Mouse (Mus musculus) cerebellum, adult 18-20 months (tissue): ENCODE measurements at regions not wholly inside any gene's neighbourhood (a gene's known extent, or its start where the extent isn't known, plus 50 kb on each side); places are given as distances from the start of the nearest gene placed in this dataset.

ENCODE experiments used
- DNase-seq, 2 experiments: peaks; one replicate each; pipeline ENCODE4 v3.0.0; 2021

DNA sequence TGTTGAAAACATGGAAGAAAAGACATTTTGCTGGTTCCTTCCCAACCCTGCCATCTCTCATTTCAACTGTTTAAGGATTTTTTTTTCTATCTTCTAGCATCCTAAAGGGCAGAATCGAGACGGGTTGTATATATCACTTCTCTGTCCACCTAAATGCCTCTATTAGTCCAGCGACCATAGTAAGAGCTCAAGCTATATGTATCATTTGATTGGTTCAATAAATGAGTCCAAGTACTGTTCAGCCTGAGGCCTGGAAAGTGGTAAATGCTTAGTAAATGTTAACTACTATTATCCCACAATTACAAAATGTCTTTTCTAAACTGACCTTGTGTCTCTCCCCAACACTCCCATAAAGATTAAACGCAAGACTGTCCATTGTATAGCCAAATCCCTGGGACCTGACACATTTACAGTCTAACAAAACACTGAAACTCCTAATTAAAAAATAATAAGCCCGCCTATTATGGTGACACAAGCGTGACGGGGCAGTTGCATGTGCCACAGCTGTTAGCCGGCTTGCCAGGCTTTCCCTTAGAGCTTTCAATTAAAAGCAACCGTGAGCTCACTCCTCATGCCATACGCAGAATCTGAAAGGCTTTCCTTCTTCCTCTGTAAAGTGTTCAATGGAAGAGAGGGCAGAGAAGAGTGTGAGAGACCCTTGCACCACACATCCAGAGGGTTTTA is 336.7 kb upstream of the Tenm4 start:
- DNase-seq, result no peak

DNA sequence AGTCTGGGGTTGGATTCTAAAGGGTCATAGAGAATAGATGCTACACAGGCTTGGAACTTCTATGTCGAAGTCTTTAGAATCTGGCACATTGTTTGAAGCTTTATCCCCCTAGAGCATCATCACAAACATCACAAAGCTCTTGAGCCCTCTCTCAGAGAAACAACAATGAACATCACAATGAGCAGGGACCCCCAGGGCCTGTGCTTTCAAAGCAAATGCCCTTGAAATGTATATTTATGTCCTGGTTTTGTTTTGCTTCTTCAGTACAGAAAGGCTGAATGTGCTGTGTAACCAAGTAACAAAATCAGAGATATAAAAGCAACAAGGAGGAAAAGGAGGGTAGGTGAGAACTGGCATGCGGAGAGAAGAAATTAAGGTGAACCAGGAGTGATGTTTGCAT is 330.6 kb upstream of the Tenm4 start:
- DNase-seq, result no peak

DNA sequence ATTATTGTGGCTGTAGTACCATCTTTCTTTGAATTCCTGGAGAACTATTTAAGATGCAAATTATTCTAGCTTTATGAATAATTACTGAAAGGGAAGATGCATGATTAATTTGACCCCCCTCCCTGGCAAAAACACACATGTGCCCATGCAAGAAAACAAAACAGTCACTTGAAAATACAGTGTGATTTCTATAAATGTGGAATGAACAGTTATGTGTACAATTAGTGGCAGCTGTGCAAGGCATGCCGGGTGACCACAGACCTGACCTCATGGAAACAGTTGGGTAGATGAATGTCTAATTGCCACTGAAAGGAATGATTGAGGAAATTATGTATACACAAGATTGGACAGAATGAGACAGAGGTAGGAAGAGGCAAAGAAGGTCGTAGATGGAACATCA is 321.2 kb upstream of the Tenm4 start:
- no peak for DNase-seq

DNA sequence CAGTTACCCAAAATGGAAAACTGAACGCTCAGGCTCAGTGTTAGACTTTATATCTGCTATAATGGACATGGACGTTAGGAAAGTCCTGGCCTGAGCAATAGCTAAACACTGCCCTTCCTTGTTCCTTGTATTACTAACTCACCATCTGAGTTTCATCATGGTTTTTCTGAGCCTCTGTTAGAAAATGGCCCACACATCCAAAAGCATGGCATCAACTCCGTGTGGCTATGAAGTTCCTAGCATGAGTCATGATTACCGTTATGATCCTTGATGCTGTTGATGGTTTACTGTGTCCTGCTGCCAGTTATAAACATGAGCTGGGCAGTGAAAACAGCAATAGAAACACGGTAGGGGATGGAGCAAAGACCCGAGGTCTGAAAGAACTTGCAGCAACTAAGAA is 318.4 kb upstream of the Tenm4 start:
- DNase-seq, result no peak

DNA sequence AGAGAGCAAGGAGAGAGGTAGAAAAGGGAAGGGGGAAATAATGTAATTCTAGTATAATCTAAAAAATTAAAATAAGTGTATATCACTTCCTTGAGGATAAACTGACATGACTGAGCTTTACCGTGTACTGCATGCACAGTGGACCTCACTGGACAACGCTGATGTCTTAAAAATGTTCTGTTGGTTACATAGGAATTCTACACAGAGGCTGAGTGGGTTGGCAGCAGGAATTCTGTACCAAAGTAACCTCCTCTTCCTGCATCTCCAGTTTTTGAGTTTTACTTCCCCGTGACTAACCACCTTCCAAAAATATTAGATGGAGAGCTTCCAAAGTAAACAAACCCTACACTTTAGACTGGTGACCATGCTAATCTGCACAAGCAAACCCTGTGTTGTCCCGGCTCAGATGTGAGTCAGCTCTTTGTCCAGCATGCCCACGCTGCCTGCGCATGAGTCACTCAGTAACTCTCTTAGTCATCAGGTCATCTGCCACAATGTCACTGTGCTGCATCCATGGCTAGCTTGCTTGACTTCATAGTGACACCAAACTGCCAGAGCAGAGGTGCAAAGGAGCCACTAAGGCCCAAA is 317.7 kb upstream of the Tenm4 start:
- no peak for DNase-seq

DNA sequence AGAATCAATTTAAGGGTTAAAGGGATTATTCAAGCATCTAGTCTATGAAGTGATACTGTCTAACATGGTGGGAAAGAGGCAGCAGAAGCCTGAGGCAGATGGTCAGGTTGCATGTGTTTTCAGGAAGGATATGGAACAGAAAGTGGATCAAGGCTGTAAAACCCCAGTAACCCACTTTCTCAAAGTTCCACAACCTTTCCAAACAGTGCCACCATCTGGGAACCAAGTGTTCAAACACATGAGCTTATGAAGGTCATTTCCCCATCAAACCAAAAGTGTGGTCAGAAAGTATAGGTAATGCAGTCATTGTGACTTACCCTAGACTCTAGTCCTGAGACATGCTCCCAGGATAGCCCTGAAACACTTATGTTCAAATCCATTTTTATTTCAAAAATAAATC is 312.8 kb upstream of the Tenm4 start:
- no peak for DNase-seq

DNA sequence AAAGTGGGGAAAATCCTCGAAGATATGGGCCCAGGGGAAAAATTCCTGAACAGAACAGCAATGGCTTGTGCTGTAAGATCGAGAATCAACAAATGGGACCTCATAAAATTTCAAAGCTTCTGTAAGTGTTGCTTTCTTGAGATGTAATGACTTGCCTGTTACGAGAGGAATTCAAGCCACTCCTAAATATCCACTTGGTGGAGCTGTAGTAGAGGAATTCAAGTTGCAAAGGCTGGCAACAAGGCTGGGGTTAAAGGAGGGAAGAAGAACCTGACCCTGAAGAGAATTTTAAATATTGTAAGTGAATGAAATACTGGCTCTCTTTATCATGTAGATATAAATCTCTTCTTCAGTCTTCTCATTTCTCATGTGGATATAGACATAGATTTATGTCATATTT is 306.8 kb upstream of the Tenm4 start:
- DNase-seq, result no peak

DNA sequence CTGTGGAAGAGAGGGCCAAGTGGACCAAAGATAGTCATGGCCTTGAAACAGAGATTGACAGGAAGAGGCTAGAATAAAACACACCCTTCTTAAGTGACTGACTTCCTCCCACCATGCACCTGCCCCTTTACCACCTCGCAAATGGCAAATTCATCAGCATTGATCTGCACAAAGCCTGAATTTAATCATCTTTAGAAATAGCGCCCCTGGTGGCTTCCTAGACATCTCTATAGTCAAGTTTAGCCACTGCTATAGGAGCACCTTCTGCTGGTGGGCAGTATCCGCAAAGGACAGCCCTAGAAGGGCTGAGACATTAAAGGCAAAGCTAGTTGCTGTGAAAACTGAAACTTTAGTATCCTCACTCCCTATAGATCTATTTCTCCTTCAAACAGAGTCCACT is 305.8 kb upstream of the Tenm4 start:
- DNase-seq, result no peak

DNA sequence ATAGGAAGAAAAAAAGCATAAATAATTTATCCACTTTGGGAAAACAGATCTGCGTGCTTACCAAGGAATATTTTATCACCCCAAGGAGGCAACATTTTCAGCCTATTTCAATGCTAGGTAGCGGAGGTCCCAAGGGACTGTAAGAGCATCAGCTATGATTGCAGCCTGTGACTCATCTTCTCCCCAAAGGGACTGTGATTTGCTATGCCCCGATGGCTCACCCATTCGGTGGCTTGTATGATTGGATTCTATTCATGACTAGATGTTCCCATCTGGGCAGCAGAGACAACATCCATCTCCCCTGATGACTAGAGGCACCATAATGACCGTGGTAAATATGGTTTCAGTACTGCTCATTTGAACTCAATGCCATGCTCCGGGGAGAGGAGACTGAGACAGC is 302.3 kb upstream of the Tenm4 start:
- no peak for DNase-seq

DNA sequence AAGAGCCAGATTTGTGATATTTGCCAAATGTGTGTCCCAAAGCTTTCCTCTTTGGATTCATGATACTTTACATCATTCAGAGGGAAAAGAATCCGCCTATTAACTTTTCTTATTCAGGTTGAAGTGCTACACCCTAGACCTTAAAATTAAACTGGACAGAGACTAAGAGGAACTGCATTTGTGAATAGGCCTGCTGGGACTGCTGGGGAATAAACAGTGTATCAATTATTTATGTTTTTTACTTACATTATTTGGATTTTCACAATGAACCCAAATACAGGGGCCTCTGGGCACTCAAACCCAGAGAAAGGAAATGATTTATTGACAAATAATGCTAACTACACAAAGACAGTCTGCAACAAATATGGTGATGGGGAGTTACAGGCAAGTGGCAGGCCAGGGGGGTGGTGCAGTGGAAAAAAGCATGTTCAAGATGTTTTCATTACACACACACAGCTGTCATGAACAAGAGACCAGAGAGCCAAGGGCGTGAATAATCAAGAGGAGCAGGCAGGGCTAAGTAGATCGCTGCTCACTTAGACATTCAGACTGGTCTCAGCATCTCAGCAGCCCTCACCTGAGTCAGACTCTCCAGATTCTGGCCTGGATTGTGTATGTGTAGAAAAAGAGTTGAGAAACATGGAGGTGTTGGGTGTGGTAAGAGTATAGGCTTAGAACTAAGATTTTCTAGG is 290.3 kb upstream of the Tenm4 start:
- DNase-seq, result no peak

DNA sequence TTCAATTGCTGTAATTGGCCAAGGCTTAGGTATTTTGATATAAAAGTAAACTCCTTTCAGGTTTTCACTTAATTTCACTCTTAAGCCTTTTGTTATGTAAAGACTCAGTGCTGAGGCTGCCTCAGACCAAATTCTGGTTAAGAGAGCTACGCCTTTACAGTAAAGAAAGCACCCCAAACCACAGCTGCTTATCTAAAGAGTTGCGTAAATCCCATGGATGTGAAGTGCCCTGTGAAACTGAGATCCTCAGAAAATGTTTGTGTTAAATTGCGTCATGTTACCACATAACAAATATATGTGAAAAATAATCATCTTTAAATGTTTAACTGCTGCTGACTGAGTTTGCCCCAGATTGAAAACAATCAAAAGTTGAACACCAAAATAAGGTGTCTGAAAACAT is 269.5 kb upstream of the Tenm4 start:
- DNase-seq, result no peak

DNA sequence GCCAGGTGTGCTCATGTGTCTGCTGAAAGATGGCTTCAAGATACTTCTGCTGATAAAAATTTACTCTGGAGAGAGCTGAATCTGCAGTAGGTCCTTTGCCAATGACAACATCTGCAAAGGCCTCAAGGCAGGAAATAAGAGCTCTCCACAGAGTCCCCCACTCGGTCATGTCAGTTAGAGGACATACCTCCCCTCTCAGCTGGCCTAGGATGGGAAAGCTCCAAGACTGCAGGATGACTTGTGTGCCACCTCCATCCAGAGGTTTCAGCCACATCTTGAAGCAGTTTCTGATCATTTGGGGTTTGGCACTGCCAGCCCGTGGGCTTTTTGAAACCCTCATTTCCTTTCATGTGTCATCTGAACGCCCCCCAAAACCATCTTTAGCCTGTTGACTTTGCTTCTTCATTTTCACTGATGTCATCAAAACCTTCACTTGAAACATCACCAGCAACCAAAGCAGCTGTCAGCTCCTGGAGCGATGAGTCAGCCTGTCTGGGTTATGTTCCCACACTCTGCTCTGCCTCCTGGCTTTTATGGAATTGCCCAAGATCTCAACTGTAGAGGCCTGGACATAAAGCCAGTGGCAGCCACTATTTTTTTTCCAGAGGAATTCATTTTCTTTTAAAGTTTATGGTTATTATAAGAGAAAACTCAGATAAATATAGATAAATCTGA is 256.5 kb upstream of the Tenm4 start:
- DNase-seq, result no peak

DNA sequence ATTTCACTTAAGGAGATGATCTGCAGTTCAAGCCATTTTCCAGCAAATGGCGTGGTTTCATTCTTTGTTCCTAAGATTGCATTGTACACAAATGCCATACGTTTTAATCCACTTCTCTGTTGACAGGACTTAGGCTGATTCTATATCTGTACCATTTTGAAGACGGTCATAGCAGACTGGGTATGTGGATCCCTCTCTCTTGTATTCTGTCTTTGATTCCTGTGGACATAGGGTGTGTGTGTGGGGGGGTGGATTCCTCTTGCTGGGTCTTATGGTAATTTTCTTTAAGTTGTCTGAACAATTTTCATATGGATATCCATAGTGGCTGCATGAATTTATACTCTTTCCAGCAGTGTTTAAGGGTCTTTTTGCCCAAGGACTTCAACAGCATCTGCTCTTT is 251.1 kb upstream of the Tenm4 start:
- no peak for DNase-seq

DNA sequence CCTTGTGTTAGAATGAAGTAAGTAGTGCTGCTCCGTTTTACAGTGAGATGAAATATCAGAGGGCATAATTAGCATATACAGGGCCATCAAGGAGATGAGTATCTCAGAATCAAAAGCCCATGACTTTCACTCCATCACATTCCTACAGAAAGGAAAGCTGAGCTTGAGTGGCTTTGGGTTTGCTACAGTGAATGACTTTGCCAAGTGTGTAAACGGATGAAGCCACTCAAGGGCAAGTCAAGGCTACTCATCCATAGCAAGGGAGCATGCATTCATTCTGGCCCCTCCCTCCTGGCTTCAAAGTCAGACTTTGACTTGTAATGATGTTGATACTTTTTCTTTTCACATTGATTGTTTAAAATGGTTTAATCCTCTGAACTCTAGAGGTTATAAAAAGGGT is 246.2 kb upstream of the Tenm4 start:
- no peak for DNase-seq

DNA sequence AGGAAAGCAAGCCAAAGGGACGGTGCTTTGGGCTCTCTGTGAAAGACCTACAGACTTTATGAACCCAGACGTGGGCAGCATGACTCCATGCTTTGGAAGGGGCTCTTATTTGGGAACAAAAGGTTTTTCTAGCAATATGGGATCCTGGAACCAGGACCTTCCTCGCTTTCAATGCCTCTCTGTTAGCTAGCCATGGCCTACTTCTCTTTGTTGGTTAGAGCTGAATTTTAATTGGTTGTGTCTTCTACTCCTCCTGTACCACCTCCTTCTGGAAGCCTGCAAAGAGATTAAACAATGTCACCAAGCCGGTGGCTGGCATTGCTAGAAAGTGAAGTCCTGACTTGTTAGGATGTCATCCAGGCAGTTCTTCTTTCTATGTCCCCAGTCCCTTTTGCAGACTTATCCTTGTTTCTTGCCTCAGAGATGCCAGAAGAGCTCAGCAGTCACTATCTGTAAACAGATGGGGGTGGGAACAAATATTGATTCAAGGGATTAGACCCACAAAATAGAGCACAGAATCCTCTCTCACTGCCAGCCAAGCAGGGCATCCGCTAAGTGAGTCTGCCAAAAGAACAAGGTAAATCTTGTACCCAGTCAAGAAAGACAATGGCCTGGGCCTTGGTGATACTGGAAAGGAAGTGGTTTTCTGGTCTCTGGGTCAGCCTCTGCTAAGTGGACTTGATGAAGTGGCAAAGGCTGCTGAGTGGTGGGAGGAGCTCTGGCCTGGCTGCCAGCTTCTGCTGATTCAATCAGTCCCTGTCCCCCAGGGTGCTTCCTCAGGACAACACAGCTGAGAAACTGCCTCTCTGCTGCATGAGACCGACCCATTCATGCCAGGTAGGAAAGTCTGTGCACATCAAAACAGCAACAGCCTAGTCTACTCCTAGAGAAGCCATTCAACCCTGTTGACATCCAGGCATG is 244.7 kb upstream of the Tenm4 start:
- peak in 1 of 2 experiments; percentile 12 for DNase-seq

DNA sequence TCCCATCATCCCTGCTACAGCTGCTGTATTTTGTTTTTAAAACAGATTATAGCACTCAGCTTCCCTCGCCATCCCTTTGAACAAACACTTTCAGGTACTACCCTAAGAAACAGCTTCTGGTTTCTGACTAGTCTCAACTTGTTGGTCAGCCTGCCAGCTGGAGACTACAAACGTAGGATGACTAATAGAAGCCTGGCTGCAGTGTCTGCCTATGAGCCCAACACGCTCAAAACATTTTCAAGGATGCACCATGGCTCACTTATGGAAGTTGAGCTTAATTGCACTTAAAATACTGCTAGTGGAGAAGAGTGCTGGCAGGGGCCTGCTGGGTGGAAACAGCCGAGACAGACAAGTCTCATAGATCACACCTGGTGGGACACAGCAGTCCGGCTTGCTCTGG is 234.4 kb upstream of the Tenm4 start:
- no peak for DNase-seq

DNA sequence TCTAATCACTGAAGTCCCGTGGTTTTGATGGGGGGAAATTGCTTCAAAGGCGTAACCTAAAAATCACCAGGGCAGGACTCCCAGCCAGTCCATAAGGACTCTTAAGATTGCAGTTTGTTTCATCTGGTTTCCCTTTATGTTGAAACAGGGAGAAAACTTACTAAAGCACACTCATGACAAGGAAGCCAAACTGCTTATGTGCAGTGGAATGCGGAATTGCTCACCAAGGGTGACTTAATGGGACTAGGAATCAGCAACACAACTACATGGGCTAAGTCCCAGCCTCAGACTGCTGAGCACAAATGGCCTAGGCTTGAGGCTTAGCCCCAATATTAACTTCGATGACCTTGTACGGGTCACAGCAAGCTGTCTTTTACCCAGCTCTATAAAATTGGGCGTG is 227.6 kb upstream of the Tenm4 start:
- DNase-seq, result no peak

DNA sequence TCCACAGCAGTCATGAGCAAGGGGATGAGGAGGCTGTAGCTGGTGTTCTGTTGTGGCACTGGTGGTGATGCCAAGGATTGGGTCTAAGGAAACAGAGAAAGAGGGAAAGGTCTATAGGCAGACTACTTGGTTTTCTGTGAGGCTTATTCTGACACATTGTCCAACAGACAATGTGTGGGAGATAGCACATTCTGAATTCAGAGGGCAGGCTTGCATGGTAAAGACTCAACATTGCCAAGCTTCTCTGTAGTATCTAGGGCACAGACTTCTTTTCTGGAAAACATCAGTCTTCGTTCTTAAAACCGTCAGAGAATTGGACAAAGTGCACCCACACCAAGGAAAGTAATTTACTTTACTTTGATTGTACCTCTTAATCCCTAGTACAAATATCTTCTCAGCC is 218.7 kb upstream of the Tenm4 start:
- DNase-seq, result no peak

DNA sequence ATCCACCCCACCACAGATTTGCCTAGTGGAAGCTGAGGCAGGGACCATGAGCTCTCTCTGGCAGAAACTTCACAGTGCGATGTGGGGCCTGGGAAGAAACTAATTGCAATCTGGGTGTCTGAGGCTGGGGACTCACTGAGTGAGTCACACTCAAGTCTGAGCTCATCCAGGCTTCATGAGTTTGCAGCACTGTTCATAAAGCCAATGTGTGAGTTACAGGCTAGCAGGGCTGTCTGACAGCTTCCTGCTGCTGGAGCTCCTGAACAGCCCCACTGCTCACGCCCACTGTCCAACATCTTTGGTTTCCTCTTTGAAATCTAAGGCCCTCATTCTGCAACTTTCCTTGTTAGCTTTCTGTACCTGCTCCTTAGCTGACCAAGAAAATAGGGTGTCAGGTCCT is 216.5 kb upstream of the Tenm4 start:
- no peak for DNase-seq

DNA sequence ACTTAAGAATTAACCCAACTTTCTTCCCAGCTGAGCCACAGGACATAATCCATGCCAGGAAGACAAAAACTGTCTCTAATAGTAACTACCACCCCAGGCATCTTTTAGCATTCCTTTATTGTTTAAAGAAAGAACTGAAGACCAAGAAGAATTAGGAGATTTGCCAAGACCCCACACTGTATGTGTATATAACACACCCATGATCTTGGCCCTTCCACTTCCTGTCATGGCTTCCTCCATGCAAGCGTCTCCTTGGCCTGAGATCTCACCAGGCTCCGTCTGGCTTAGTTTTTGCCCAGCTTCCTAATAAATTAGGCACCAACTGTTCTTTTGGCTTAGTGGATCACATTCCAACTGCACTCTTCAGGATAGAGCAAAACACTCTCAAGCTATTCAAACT is 215.9 kb upstream of the Tenm4 start:
- no peak for DNase-seq

DNA sequence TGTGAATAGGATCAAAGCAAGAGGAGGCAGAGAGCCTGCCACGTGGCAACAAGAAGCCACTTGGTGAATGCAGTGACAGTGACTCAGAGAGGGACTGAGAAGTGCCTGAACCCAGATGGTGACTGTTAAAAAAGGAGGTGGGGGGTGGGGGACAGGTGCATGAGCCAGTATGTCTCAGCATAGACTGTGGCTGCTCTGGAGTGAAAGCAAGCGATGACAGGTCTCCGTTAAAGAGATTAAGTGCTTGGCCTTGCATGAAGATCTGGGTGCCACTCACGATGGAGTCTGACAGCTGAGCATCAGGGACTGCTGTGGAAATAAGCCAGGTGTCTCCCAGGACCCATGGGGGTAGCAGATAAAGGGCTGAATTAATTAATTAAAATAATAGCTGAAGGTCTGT is 212.0 kb upstream of the Tenm4 start:
- no peak for DNase-seq

DNA sequence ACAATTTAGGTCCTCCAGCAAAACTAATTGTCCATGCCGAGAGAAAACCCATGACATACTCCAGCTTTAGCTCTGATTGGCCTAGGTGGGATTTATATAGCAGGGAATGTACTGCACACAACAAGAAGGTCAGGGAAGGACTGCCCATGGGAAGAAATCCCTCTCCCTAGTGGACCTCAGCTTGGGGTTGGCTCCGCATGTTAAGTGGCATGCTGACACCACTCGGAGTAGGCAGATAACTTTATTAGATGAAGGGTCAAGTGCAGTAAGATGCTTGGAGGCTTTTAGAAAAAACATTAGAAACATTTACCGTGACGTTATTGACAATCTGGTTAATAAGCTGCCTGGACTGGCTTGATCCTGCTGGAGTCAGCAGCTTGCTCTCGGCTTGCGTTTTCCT is 199.2 kb upstream of the Tenm4 start:
- no peak for DNase-seq

DNA sequence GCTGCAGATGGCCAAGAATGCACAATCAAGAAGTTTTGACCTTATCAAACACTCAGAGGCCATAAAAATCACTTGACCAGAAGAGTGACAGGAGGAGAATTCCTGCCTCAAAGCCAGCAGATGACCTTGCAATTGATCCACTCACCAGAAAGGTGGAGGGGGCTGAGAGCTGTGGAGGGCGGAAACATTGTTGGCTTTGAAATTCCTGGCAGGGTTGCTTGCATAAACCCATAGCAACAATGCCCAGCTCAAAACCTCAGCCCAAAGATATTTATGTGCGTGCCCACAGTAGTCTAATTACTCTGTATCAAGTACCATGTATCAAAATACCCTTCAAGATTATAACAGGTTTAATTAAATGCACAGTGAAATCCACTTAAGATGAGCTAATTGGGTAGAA is 197.0 kb upstream of the Tenm4 start:
- DNase-seq, result no peak
